Mouse (Mus musculus) hindbrain, embryonic 12.5 days (tissue): Measurements from ENCODE around the gene Unc13d. TPM values are rescaled to one million over a fixed set of nuclear protein-coding genes. Genes with fewer than 3 reads are reported as not detected.
A peak's percentile ranks its signal among the peaks of the same experiment; 100 is the strongest.
"Not testable (repeated sequence)": the region's sequence is repeated elsewhere in the genome, so short reads cannot be mapped to it uniquely, and the experiment has no call there.

Experiments
- ATAC-seq: fragments of 200-750 bp; cut with Nextera tagmentation; 2 replicates; pipeline ENCODE4 v1.8.0; 2017; ENCODE audit warnings: moderate TSS enrichment; ENCODE audit not compliant: low FRiP score
- H3K27ac ChIP-seq: fragments of 300-500 bp; sonication (generic); 2 replicates; pipeline ENCODE4 v1.5.1; 2016; ENCODE audit warnings: mild to moderate bottlenecking
- H3K27me3 ChIP-seq: fragments of 300-500 bp; sonication (generic); 2 replicates; pipeline ENCODE4 v1.6.1; 2016; ENCODE audit warnings: mild to moderate bottlenecking
- H3K36me3 ChIP-seq: fragments of 300-500 bp; sonication (generic); 2 replicates; pipeline ENCODE4 v1.6.1; 2016; ENCODE audit warnings: mild to moderate bottlenecking
- H3K4me1 ChIP-seq: fragments of 300-500 bp; sonication (generic); 2 replicates; pipeline ENCODE4 v1.6.1; 2016
- H3K4me2 ChIP-seq: fragments of 300-500 bp; sonication (generic); replicated peaks from 2 replicates; pipeline ENCODE4 v1.6.1; 2016; ENCODE audit warnings: mild to moderate bottlenecking
- H3K4me3 ChIP-seq: fragments of 300-500 bp; sonication (generic); 2 replicates; pipeline ENCODE4 v1.5.1; 2016; ENCODE audit warnings: mild to moderate bottlenecking
- H3K9ac ChIP-seq: fragments of 300-500 bp; sonication (generic); 2 replicates; pipeline ENCODE4 v1.6.1; 2016; ENCODE audit warnings: mild to moderate bottlenecking, moderate library complexity
- H3K9me3 ChIP-seq: fragments of 300-500 bp; sonication (generic); replicated peaks from 2 replicates; pipeline ENCODE4 v1.6.1; 2016; ENCODE audit warnings: mild to moderate bottlenecking
- WGBS: fragments of 180-500 bp; shearing (Covaris S2); methylation state at CpG from one replicate; pipeline ENCODE4 v1.1.7; 2016; 5-methylcytosine and 5-hydroxymethylcytosine counted together
- polyA plus RNA-seq: library from polyadenylated mRNA; unstranded; fragments of >200 nt; fragmentation: Nextera tagmentation; extraction: Ambion mirVana; gene quantifications from 2 replicates; pipeline ENCODE4 v1.2.1, GENCODE M21; 2016

The Unc13d gene
- polyA plus RNA-seq, 1 experiment from 2014 or later: 1.7 TPM

- Histone ChIP-seq H3K36me3 (no peaks in the 10 kb centered on the region), H3K27me3 (no peaks in the 10 kb centered on the region), H3K27ac (no peak overlapping the region), H3K9me3 (peaks cover 4% of the 10 kb centered on the region; the same call in 1 of the 2 replicates), H3K4me1 (peaks cover 12% of the 10 kb centered on the region), H3K9ac (no peak overlapping the region), H3K4me3 (no peak overlapping the region), H3K4me2 (no peak overlapping the region)
- ATAC-seq: no peak
- 76% methylated on average over 14 of the region's 14 CpGs for WGBS
These were observed 21.1 kb upstream of the Unc13d start for GRCm38 (mm10) chr11:116098711-116099460.

- H3K9me3 ChIP-seq: peaks cover 4% of the 10 kb centered on the region; the same call in 1 of the 2 replicates
- H3K4me2 ChIP-seq: no peak overlapping the region
- no peak for ATAC-seq
- H3K4me1 ChIP-seq: no peaks in the 10 kb centered on the region
- no peak overlapping the region for H3K4me3 ChIP-seq
- no peaks in the 10 kb centered on the region for H3K27me3 ChIP-seq
- 94% methylated on average over 5 of the region's 5 CpGs for WGBS
- no peak overlapping the region for H3K9ac ChIP-seq
- no peak overlapping the region for H3K27ac ChIP-seq
- no peaks in the 10 kb centered on the region for H3K36me3 ChIP-seq
These were observed 18.7 kb upstream of the Unc13d start for GRCm38 (mm10) chr11:116096213-116097108.

GRCm38 (mm10) chr11:116095573-116095972, 17.8 kb upstream of the Unc13d start:
- H3K4me3 ChIP-seq: no peak overlapping the region
- no peaks in the 10 kb centered on the region for H3K36me3 ChIP-seq
- H3K9me3 ChIP-seq: peaks cover 4% of the 10 kb centered on the region; the same call in 1 of the 2 replicates
- H3K27me3 ChIP-seq: no peaks in the 10 kb centered on the region
- no peak for ATAC-seq
- no peak overlapping the region for H3K9ac ChIP-seq
- WGBS: 76% methylated on average over 3 of the region's 3 CpGs
- H3K4me1 ChIP-seq: no peaks in the 10 kb centered on the region
- no peak overlapping the region for H3K27ac ChIP-seq
- no peak overlapping the region for H3K4me2 ChIP-seq

GRCm38 (mm10) chr11:116093771-116094565, 16.2 kb upstream of the Unc13d start:
- H3K27me3 ChIP-seq: no peaks in the 10 kb centered on the region
- peaks cover 4% of the 10 kb centered on the region; the same call in 1 of the 2 replicates for H3K9me3 ChIP-seq
- no peak overlapping the region for H3K9ac ChIP-seq
- no peaks in the 10 kb centered on the region for H3K36me3 ChIP-seq
- no peak for ATAC-seq
- no peak overlapping the region for H3K4me2 ChIP-seq
- WGBS: 64% methylated on average over 16 of the region's 16 CpGs
- no peaks in the 10 kb centered on the region for H3K4me1 ChIP-seq
- no peak overlapping the region for H3K4me3 ChIP-seq
- no peak overlapping the region for H3K27ac ChIP-seq

- not testable (repeated sequence) for H3K4me2 ChIP-seq, H3K4me3 ChIP-seq, H3K27me3 ChIP-seq, H3K36me3 ChIP-seq, H3K9me3 ChIP-seq, H3K27ac ChIP-seq, H3K4me1 ChIP-seq, H3K9ac ChIP-seq, ATAC-seq
- WGBS: 90% methylated on average over 6 of the region's 6 CpGs
These were observed 15.2 kb upstream of the Unc13d start for GRCm38 (mm10) chr11:116092959-116093358.

- no peak overlapping the region for H3K4me3 ChIP-seq
- H3K27me3 ChIP-seq: no peaks in the 10 kb centered on the region
- H3K27ac ChIP-seq: no peak overlapping the region
- no peak for ATAC-seq
- no peak overlapping the region for H3K4me2 ChIP-seq
- 84% methylated on average over 6 of the region's 6 CpGs for WGBS
- H3K9ac ChIP-seq: no peak overlapping the region
- no peaks in the 10 kb centered on the region for H3K36me3 ChIP-seq
- H3K4me1 ChIP-seq: peaks cover 6% of the 10 kb centered on the region; the same call in 1 of the 2 replicates
- peaks cover under 1% of the 10 kb centered on the region; the same call in 1 of the 2 replicates for H3K9me3 ChIP-seq
These were observed 13.8 kb upstream of the Unc13d start for GRCm38 (mm10) chr11:116091591-116091990.

- Histone ChIP-seq H3K36me3 (no peaks in the 10 kb centered on the region), H3K27me3 (no peaks in the 10 kb centered on the region), H3K9me3 (no peaks in the 10 kb centered on the region), H3K4me3 (no peak overlapping the region), H3K4me2 (no peak overlapping the region), H3K27ac (no peak overlapping the region), H3K4me1 (peaks cover 17% of the 10 kb centered on the region), H3K9ac (no peak overlapping the region)
- no peak for ATAC-seq
- 88% methylated on average over 6 of the region's 6 CpGs for WGBS
These were observed 11.8 kb upstream of the Unc13d start for GRCm38 (mm10) chr11:116089545-116089944.

GRCm38 (mm10) chr11:116088741-116089394, 11.1 kb upstream of the Unc13d start:
- Histone ChIP-seq H3K9me3 (no peaks in the 10 kb centered on the region), H3K27me3 (no peaks in the 10 kb centered on the region), H3K36me3 (peaks cover 5% of the 10 kb centered on the region), H3K4me1 (peaks cover 17% of the 10 kb centered on the region), H3K4me2 (no peak overlapping the region), H3K9ac (no peak overlapping the region), H3K4me3 (no peak overlapping the region), H3K27ac (no peak overlapping the region)
- ATAC-seq: no peak
- WGBS: 88% methylated on average over 11 of the region's 11 CpGs

- no peak overlapping the region for H3K9ac ChIP-seq
- H3K4me3 ChIP-seq: peak overlapping the region; percentile 48; the same call in 1 of the 2 replicates
- peaks cover 12% of the 10 kb centered on the region for H3K36me3 ChIP-seq
- no peaks in the 10 kb centered on the region for H3K27me3 ChIP-seq
- H3K9me3 ChIP-seq: no peaks in the 10 kb centered on the region
- ATAC-seq: no peak
- WGBS: 86% methylated on average over 8 of the region's 8 CpGs
- no peak overlapping the region for H3K27ac ChIP-seq
- H3K4me1 ChIP-seq: peaks cover 17% of the 10 kb centered on the region
- peak overlapping the region; percentile 59; the same call in 1 of the 2 replicates for H3K4me2 ChIP-seq
These were observed 10.4 kb upstream of the Unc13d start for GRCm38 (mm10) chr11:116088188-116088587.

GRCm38 (mm10) chr11:116087194-116088130, 9.7 kb upstream of the Unc13d start:
- Histone ChIP-seq H3K36me3 (peaks cover 17% of the 10 kb centered on the region), H3K9ac (peak overlapping the region; percentile 28; the same call in 1 of the 2 replicates), H3K4me2 (peak overlapping the region; percentile 59), H3K4me1 (peaks cover 17% of the 10 kb centered on the region), H3K4me3 (peak overlapping the region; percentile 48), H3K27ac (peak overlapping the region; percentile 71), H3K9me3 (no peaks in the 10 kb centered on the region), H3K27me3 (no peaks in the 10 kb centered on the region)
- 4% methylated on average over 31 of the region's 31 CpGs for WGBS
- peak; percentile 85 for ATAC-seq
